Mouse (Mus musculus): Measurements from ENCODE around the gene Sarm1. TPM values are rescaled to one million over a fixed set of nuclear protein-coding genes. Genes with fewer than 3 reads are reported as not detected.
A peak's percentile ranks its signal among the peaks of the same experiment; 100 is the strongest.

Sarm1 gene
- 3.9 and 4.0 TPM in 2 replicates for polyA plus RNA-seq (2014; fragmentation: Nextera tagmentation; extraction: Ambion mirVana)

- H3K4me3 ChIP-seq (ENCODE audit: low read depth, low read length) = peak within 1 kb of the TSS; percentile 50
- H3K27me3 ChIP-seq (replicated peaks; ENCODE audit: control insufficient read depth, insufficient read depth, low read length) = peaks cover 28% of the 10 kb centered on the region
- H3K4me1 ChIP-seq (ENCODE audit: control insufficient read depth, insufficient read depth, low read length) = peaks cover 12% of the 10 kb centered on the region; the same call in 1 of the 2 replicates
- ATAC-seq (ENCODE audit: low read depth) = peak; percentile 98
- H3K9me3 ChIP-seq (ENCODE audit: control insufficient read depth, low read length) = no peaks in the 10 kb centered on the region
- H3K27ac ChIP-seq (replicated peaks; ENCODE audit: low read depth, low read length) = peak within 1 kb of the TSS; percentile 10; the same call in 1 of the 2 replicates
- no peaks in the 10 kb centered on the region for H3K36me3 ChIP-seq (ENCODE audit: control insufficient read depth, insufficient read depth, low read length)
- peak; percentile 97 for DNase-seq (ENCODE audit: low spot score)
- peak within 1 kb of the TSS; percentile 97 for H3K4me2 ChIP-seq (ENCODE audit: low read depth, low read length)
- 3% methylated on average over 31 of the region's 36 CpGs for WGBS
- H3K9ac ChIP-seq (ENCODE audit: low read depth, low read length) = peak within 1 kb of the TSS; percentile 60
Measured at GRCm38 (mm10) chr11:78497544-78498522, at the start of gene Sarm1. Gene Sarm1, minus strand, starts transcription at chr11:78497754.

- no peaks in the 10 kb centered on the region for H3K27me3 ChIP-seq (replicated peaks; ENCODE audit: control insufficient read depth, insufficient read depth, low read length)
- no peak overlapping the region for H3K9ac ChIP-seq (ENCODE audit: low read depth, low read length)
- WGBS = 66% methylated on average over 8 of the region's 8 CpGs
- DNase-seq (ENCODE audit: low spot score) (no peak), ATAC-seq (ENCODE audit: low read depth) (no peak)
- no peak overlapping the region for H3K4me2 ChIP-seq (ENCODE audit: low read depth, low read length)
- H3K4me1 ChIP-seq (ENCODE audit: control insufficient read depth, insufficient read depth, low read length) = peaks cover 13% of the 10 kb centered on the region
- no peaks in the 10 kb centered on the region for H3K9me3 ChIP-seq (ENCODE audit: control insufficient read depth, low read length)
- H3K27ac ChIP-seq (replicated peaks; ENCODE audit: low read depth, low read length) = no peak overlapping the region
- no peak overlapping the region for H3K4me3 ChIP-seq (ENCODE audit: low read depth, low read length)
- peaks cover 40% of the 10 kb centered on the region for H3K36me3 ChIP-seq (ENCODE audit: control insufficient read depth, insufficient read depth, low read length)
Measured at GRCm38 (mm10) chr11:78545181-78545580, 47.6 kb upstream of the Sarm1 start.

GRCm38 (mm10) chr11:78544449-78545111 lies 47.0 kb upstream of the Sarm1 start:
- no peak overlapping the region for H3K27ac ChIP-seq (replicated peaks; ENCODE audit: low read depth, low read length)
- WGBS = 92% methylated on average over 7 of the region's 7 CpGs

DNA sequence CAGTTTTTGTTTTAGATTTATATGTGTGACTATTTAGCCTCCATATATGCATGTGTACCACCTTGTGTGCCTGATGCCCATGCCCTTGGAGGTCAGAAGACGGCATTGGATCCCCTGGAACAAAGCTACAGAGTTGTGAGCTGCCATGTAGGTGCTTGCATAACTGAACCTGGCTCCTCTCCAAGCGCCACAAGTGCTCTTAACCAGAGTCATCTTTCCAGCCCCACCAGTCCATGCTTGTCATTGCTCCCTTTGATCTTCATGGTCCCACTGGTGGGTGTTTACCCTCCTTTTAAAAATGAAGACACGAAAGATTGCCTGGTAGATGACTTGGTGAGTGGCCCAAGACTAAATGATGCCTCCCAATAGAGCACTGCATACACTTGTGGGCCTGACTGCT lies 42.8 kb upstream of the Sarm1 start:
- no peak overlapping the region for H3K4me2 ChIP-seq (ENCODE audit: low read depth, low read length)
- no peak overlapping the region for H3K4me3 ChIP-seq (ENCODE audit: low read depth, low read length)
- no peak for ATAC-seq (ENCODE audit: low read depth)
- peaks cover 6% of the 10 kb centered on the region; the same call in 1 of the 2 replicates for H3K4me1 ChIP-seq (ENCODE audit: control insufficient read depth, insufficient read depth, low read length)
- no peaks in the 10 kb centered on the region for H3K27me3 ChIP-seq (replicated peaks; ENCODE audit: control insufficient read depth, insufficient read depth, low read length)
- H3K9ac ChIP-seq (ENCODE audit: low read depth, low read length) = no peak overlapping the region
- H3K27ac ChIP-seq (replicated peaks; ENCODE audit: low read depth, low read length) = no peak overlapping the region
- WGBS = 85% methylated on average over 3 of the region's 3 CpGs
- H3K9me3 ChIP-seq (ENCODE audit: control insufficient read depth, low read length) = no peaks in the 10 kb centered on the region
- DNase-seq (ENCODE audit: low spot score) = peak; percentile 31
- H3K36me3 ChIP-seq (ENCODE audit: control insufficient read depth, insufficient read depth, low read length) = peaks cover 59% of the 10 kb centered on the region

More at GRCm38 (mm10) chr11:78544449-78545111, 47.0 kb upstream of the Sarm1 start:
- H3K4me3 ChIP-seq (ENCODE audit: low read depth, low read length) = no peak overlapping the region
- no peak overlapping the region for H3K4me2 ChIP-seq (ENCODE audit: low read depth, low read length)
- ATAC-seq (ENCODE audit: low read depth) (no peak), DNase-seq (ENCODE audit: low spot score) (no peak)
- H3K9me3 ChIP-seq (ENCODE audit: control insufficient read depth, low read length) = no peaks in the 10 kb centered on the region
- no peak overlapping the region for H3K9ac ChIP-seq (ENCODE audit: low read depth, low read length)
- H3K4me1 ChIP-seq (ENCODE audit: control insufficient read depth, insufficient read depth, low read length) = peaks cover 10% of the 10 kb centered on the region
- no peaks in the 10 kb centered on the region for H3K27me3 ChIP-seq (replicated peaks; ENCODE audit: control insufficient read depth, insufficient read depth, low read length)
- peaks cover 46% of the 10 kb centered on the region for H3K36me3 ChIP-seq (ENCODE audit: control insufficient read depth, insufficient read depth, low read length)

DNA sequence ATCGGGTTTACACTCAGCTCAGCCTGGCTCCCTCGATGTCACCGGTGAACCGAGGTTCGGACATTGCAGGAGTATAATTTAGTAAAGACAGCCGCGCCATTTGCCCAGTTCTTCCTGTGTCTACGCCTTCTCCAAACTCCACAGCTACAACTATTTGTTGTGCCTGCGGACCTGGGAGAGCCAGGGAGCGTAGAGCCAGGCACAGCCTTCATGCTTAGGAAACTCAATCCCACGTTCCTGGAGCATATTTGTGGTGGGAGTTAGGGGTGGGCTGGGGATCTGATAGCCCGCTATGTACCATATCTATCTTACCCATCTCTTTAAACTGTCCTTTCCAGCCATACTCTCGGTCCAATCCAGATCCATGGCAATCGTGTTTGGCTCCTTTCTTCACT lies 39.1 kb upstream of the Sarm1 start:
- Histone ChIP-seq H3K9ac (ENCODE audit: low read depth, low read length) (peak overlapping the region; percentile 83), H3K36me3 (ENCODE audit: control insufficient read depth, insufficient read depth, low read length) (peaks cover 38% of the 10 kb centered on the region), H3K4me1 (ENCODE audit: control insufficient read depth, insufficient read depth, low read length) (peaks cover 16% of the 10 kb centered on the region), H3K27ac (replicated peaks; ENCODE audit: low read depth, low read length) (peak overlapping the region; percentile 91), H3K4me2 (ENCODE audit: low read depth, low read length) (peak overlapping the region; percentile 84), H3K27me3 (replicated peaks; ENCODE audit: control insufficient read depth, insufficient read depth, low read length) (no peaks in the 10 kb centered on the region), H3K4me3 (ENCODE audit: low read depth, low read length) (peak overlapping the region; percentile 73), H3K9me3 (ENCODE audit: control insufficient read depth, low read length) (no peaks in the 10 kb centered on the region)
- WGBS = under 1% methylated on average over 14 of the region's 14 CpGs
- no peak for ATAC-seq (ENCODE audit: low read depth)
- peak; percentile 20 for DNase-seq (ENCODE audit: low spot score)

- H3K36me3 ChIP-seq (ENCODE audit: control insufficient read depth, insufficient read depth, low read length) = peaks cover 35% of the 10 kb centered on the region
- no peaks in the 10 kb centered on the region for H3K9me3 ChIP-seq (ENCODE audit: control insufficient read depth, low read length)
- under 1% methylated on average over 47 of the region's 52 CpGs for WGBS
- DNase-seq (ENCODE audit: low spot score) (peak; percentile 100), ATAC-seq (ENCODE audit: low read depth) (peak; percentile 99)
- peak within 1 kb of the TSS; percentile 73 for H3K4me3 ChIP-seq (ENCODE audit: low read depth, low read length)
- H3K4me2 ChIP-seq (ENCODE audit: low read depth, low read length) = peak within 1 kb of the TSS; percentile 84
- peaks cover 16% of the 10 kb centered on the region for H3K4me1 ChIP-seq (ENCODE audit: control insufficient read depth, insufficient read depth, low read length)
- H3K27me3 ChIP-seq (replicated peaks; ENCODE audit: control insufficient read depth, insufficient read depth, low read length) = no peaks in the 10 kb centered on the region
- H3K9ac ChIP-seq (ENCODE audit: low read depth, low read length) = peak within 1 kb of the TSS; percentile 83
- peak within 1 kb of the TSS; percentile 95 for H3K27ac ChIP-seq (replicated peaks; ENCODE audit: low read depth, low read length)
Measured at GRCm38 (mm10) chr11:78536080-78536689, 38.6 kb upstream of the Sarm1 start, which contains the start of the genes Tnfaip1 and Ift20. Gene Tnfaip1, minus strand, starts transcription at chr11:78536332. Gene Ift20, plus strand, starts transcription at chr11:78536361.

GRCm38 (mm10) chr11:78535376-78536079 lies 38.0 kb upstream of the Sarm1 start:
- Histone ChIP-seq H3K4me1 (ENCODE audit: control insufficient read depth, insufficient read depth, low read length) (peaks cover 16% of the 10 kb centered on the region), H3K9ac (ENCODE audit: low read depth, low read length) (peak overlapping the region; percentile 83), H3K27me3 (replicated peaks; ENCODE audit: control insufficient read depth, insufficient read depth, low read length) (no peaks in the 10 kb centered on the region), H3K4me3 (ENCODE audit: low read depth, low read length) (peak overlapping the region; percentile 73), H3K9me3 (ENCODE audit: control insufficient read depth, low read length) (no peaks in the 10 kb centered on the region), H3K4me2 (ENCODE audit: low read depth, low read length) (peak overlapping the region; percentile 75), H3K27ac (replicated peaks; ENCODE audit: low read depth, low read length) (peak overlapping the region; percentile 95), H3K36me3 (ENCODE audit: control insufficient read depth, insufficient read depth, low read length) (peaks cover 35% of the 10 kb centered on the region)
- DNase-seq (ENCODE audit: low spot score) = peak; percentile 88
- WGBS = under 1% methylated on average over 22 of the region's 23 CpGs
- peak; percentile 61 for ATAC-seq (ENCODE audit: low read depth)

Measured in embryonic facial prominence, embryonic 14.5 days (tissue).